Mouse (Mus musculus): ENCODE results near the gene Pbld2.

DNA sequence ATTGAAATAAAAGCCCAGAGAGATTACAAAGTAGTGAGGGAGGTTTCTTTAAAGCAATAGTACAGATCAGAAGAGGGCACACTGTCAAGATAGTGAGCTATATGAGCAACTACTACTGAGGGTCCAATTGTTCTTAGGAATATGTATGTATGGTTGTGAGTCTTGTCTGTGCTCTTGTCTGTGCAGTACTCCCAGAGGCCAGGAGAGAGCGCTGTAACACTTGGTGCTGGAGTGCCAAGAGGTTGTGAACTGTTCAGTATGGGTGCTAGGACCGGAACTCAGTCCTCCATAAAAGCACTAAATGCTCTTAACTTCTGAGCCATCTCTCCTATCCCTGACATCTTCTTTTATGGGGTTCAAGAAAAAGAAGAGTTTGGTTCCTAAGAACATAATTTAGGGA lies 30.5 kb downstream of the Pbld2 start:
- TF ChIP-seq GABPA (IDR thresholded peaks at IDR 0.05; ENCODE audit: low read depth, low read length) (no peak), USF1 (IDR thresholded peaks at IDR 0.05; ENCODE audit: low read depth, low read length) (no peak), EP300 (IDR thresholded peaks at IDR 0.05; ENCODE audit: low read depth in 1 of 2, low read length in 2 of 2) (no peak), CTCF (IDR thresholded peaks at IDR 0.05 in 2 of 3, conservative IDR thresholded peaks at IDR 0.05 in 1 of 3; ENCODE audit: control insufficient read depth in 1 of 3, insufficient read depth in 1 of 3, low read depth in 2 of 3, low read length in 3 of 3, poor library complexity in 1 of 3, severe bottlenecking in 1 of 3) (peak; percentile 30 to 49 (median 44)), POLR2A (IDR thresholded peaks at IDR 0.05; ENCODE audit: control insufficient read depth in 1 of 2, insufficient read depth in 1 of 2, low read depth in 1 of 2, low read length in 2 of 2, poor library complexity in 1 of 2) (no peak), HCFC1 (IDR thresholded peaks at IDR 0.05; ENCODE audit: low read depth, low read length) (no peak)

Data from MEL (cell line).